Mouse (Mus musculus): ENCODE results near the gene Rasgrf2.

DNA sequence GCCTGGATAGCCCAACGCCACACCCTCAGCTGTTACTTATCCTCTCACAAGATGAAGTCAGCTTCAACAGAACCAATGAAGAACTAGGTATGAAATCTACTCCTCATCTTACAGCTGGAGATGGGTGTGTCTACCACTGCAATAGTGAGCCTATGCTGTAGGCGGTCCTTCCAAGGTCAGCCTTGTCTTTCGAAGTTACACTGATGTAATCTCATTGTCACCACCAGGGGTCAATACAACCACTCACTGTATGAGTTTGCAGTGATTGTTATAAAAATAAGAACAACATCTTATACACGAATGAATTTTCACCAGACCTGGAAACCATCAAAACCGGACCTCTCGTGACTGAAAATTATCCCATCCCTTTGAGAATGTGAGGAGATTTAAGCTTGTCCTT, 238.3 kb downstream of the Rasgrf2 start:
- no peak for TF ChIP-seq CTCF (IDR thresholded peaks at IDR 0.05; ENCODE audit: borderline replicate concordance, control insufficient read depth, extremely low read depth, insufficient read depth, low read length, poor library complexity)
- TF ChIP-seq POLR2A (IDR thresholded peaks at IDR 0.05; ENCODE audit: control insufficient read depth, extremely low read depth, insufficient read depth, low read length, poor library complexity): no peak
